Mouse (Mus musculus): ENCODE data around the gene Lrrd1.

DNA sequence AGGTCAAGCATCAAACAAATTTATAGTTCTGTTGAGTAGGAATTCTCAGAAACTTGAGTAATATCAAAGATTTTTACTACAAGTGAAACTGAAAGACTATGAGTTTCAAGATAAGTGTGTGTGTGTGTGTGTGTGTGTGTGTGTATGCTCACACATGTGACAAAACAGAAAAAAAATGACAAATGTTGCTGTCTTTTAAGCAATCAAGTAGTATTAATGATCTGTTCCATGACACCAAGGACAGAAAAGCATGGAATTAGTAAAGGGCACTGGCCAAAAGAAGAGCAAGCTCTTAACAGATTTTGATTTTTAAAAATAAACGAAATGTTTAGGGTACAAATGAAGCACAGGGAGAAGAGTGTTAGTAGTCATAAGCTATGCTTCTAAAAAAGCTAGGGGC, 44.9 kb upstream of the Lrrd1 start:
- TF ChIP-seq CTCF (IDR thresholded peaks at IDR 0.05; ENCODE audit: low read depth) (no peak), EP300 (IDR thresholded peaks at IDR 0.05; ENCODE audit: low read depth) (no peak)

Data from heart, postnatal 0 days (tissue).